Mouse (Mus musculus) adrenal gland, adult (tissue): ENCODE results near the gene Cela1.

Experiments used
- DNase-seq, 2 experiments: peaks; one replicate each; pipeline ENCODE4 v3.0.0; 2022 to 2023; ENCODE audit warnings: low spot score in 1 of 2; ENCODE audit not compliant: inconsistent age in 2 of 2

Cela1 gene

GRCm38 (mm10) chr15:100706226-100706625, 18.5 kb upstream of the Cela1 start:
- no peak for DNase-seq

GRCm38 (mm10) chr15:100705376-100705775, 17.7 kb upstream of the Cela1 start:
- DNase-seq: no peak

- DNase-seq: no peak
Measured at GRCm38 (mm10) chr15:100703913-100704312, 16.2 kb upstream of the Cela1 start.

- no peak for DNase-seq
Measured at GRCm38 (mm10) chr15:100701856-100702255, 14.1 kb upstream of the Cela1 start.

GRCm38 (mm10) chr15:100701108-100701507, 13.4 kb upstream of the Cela1 start:
- no peak for DNase-seq

- no peak for DNase-seq
Measured at GRCm38 (mm10) chr15:100700424-100700823, 12.7 kb upstream of the Cela1 start.

- no peak for DNase-seq
Measured at GRCm38 (mm10) chr15:100699386-100699785, 11.7 kb upstream of the Cela1 start.

GRCm38 (mm10) chr15:100698078-100698477, 10.4 kb upstream of the Cela1 start:
- DNase-seq: peak in 1 of 2 experiments; percentile 54

- peak; percentile 87 to 91 for DNase-seq
Measured at GRCm38 (mm10) chr15:100694406-100694805, 6.7 kb upstream of the Cela1 start.

GRCm38 (mm10) chr15:100691990-100692389, 4.3 kb upstream of the Cela1 start:
- DNase-seq: peak; percentile 61 to 79

GRCm38 (mm10) chr15:100686989-100687388, 732 bp downstream of the Cela1 start:
- DNase-seq: peak; percentile 82 to 90

- DNase-seq: peak in 1 of 2 experiments; percentile 72
Measured at GRCm38 (mm10) chr15:100686434-100686833, 1.3 kb downstream of the Cela1 start.

GRCm38 (mm10) chr15:100685849-100686248, 1.9 kb downstream of the Cela1 start:
- no peak for DNase-seq

GRCm38 (mm10) chr15:100685255-100685654, 2.5 kb downstream of the Cela1 start:
- no peak for DNase-seq

- no peak for DNase-seq
Measured at GRCm38 (mm10) chr15:100684450-100684849, 3.3 kb downstream of the Cela1 start.

- DNase-seq: peak; percentile 73 to 92
Measured at GRCm38 (mm10) chr15:100683041-100683440, 4.7 kb downstream of the Cela1 start.

- DNase-seq: no peak
Measured at GRCm38 (mm10) chr15:100681770-100682169, 6.0 kb downstream of the Cela1 start.

- DNase-seq: no peak
Measured at GRCm38 (mm10) chr15:100680381-100680780, 7.3 kb downstream of the Cela1 start.

GRCm38 (mm10) chr15:100679005-100679404, 8.7 kb downstream of the Cela1 start:
- no peak for DNase-seq

GRCm38 (mm10) chr15:100678581-100678980, 9.1 kb downstream of the Cela1 start:
- DNase-seq: no peak

- DNase-seq: no peak
Measured at GRCm38 (mm10) chr15:100677675-100678074, 10.0 kb downstream of the Cela1 start.

- DNase-seq: no peak
Measured at GRCm38 (mm10) chr15:100676521-100676920, 11.2 kb downstream of the Cela1 start.

- DNase-seq: no peak
Measured at GRCm38 (mm10) chr15:100675486-100675885, 12.2 kb downstream of the Cela1 start.

GRCm38 (mm10) chr15:100674566-100674965, 13.2 kb downstream of the Cela1 start:
- DNase-seq: no peak
